In the genomic region with DNA sequence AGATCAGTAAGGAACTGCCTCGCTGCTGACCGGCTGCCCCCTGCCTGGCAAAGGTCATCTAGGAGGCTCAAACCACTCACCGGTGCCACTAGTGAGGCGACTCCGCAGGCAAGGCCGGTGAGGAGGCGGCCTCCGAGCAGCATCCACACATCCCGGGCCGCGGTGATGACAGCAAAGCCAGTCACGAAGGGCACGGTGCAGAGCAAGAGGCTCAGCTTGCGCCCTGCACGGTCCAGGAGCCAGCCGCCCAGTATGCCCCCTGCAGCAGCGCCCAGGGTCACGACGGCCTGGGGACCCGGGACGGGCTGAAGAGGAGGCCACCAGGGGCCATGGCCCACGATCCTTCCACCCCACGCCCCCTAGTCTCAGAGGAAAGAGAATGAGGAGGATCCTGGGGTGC, we compare ENCODE assay signal across 8 mouse cellular contexts. TPM values are rescaled to one million over a fixed set of nuclear protein-coding genes. Genes with fewer than 3 reads are reported as not detected.
DNase-seq lines count a peak whose midpoint lies in the region; ATAC-seq and TF ChIP-seq lines count a peak whose summit lies in the region.

No protein-coding gene starts in this region.

- WGBS in heart, embryonic 12.5 days, result under 1% methylated on average over 23 of the region's 23 CpGs
- under 1% methylated on average over 21 of the region's 23 CpGs for WGBS in hindbrain, embryonic 14.5 days

- H3K4me1 ChIP-seq in heart, embryonic 12.5 days (replicated peaks), result peaks cover 13% of the 10 kb centered on the region
- H3K4me1 ChIP-seq in ES-Bruce4 (ENCODE audit: control insufficient read depth, insufficient read depth, low read length), result no peaks in the 10 kb centered on the region
- peaks cover 7% of the 10 kb centered on the region; the same call in 1 of the 2 replicates for H3K4me1 ChIP-seq in cortical plate, adult 2 months (ENCODE audit: control insufficient read depth, insufficient read depth, low read length)
- H3K4me1 ChIP-seq in hindbrain, embryonic 14.5 days (replicated peaks; ENCODE audit: control insufficient read depth, insufficient read depth, low read length), result peaks cover 28% of the 10 kb centered on the region

- peaks cover 9% of the 10 kb centered on the region; the same call in 1 of the 2 replicates for H3K36me3 ChIP-seq in heart, embryonic 12.5 days
- no peaks in the 10 kb centered on the region for H3K36me3 ChIP-seq in ES-Bruce4 (ENCODE audit: control insufficient read depth, insufficient read depth, low read length, poor library complexity, severe bottlenecking)
- H3K36me3 ChIP-seq in hindbrain, embryonic 14.5 days (replicated peaks; ENCODE audit: control insufficient read depth, insufficient read depth), result peaks cover 4% of the 10 kb centered on the region; the same call in 1 of the 2 replicates

- no peaks in the 10 kb centered on the region for H3K27me3 ChIP-seq in heart, embryonic 12.5 days (replicated peaks)
- H3K27me3 ChIP-seq in ES-Bruce4 (ENCODE audit: control insufficient read depth, insufficient read depth, low read length, poor library complexity, severe bottlenecking), result no peaks in the 10 kb centered on the region
- H3K27me3 ChIP-seq in hindbrain, embryonic 14.5 days (ENCODE audit: control insufficient read depth, insufficient read depth, low read length), result no peaks in the 10 kb centered on the region

- peak overlapping the region; percentile 76 for H3K4me3 ChIP-seq in heart, embryonic 12.5 days
- peak overlapping the region; percentile 73 for H3K4me3 ChIP-seq in ES-Bruce4 (ENCODE audit: low read depth, low read length)
- peak overlapping the region; percentile 44 for H3K4me3 ChIP-seq in cortical plate, adult 2 months (ENCODE audit: insufficient read depth, low read length)
- peak overlapping the region; percentile 87 for H3K4me3 ChIP-seq in hindbrain, embryonic 14.5 days (replicated peaks; ENCODE audit: low read length)

- peak overlapping the region; percentile 83 for H3K4me2 ChIP-seq in heart, embryonic 12.5 days
- peak overlapping the region; percentile 98 for H3K4me2 ChIP-seq in hindbrain, embryonic 14.5 days (replicated peaks)

- peak; percentile 52; the same call in 1 of the 2 replicates for ATAC-seq in heart, embryonic 12.5 days (ENCODE audit: insufficient number of reproducible peaks, low FRiP score)
- peak; percentile 28 for ATAC-seq in hindbrain, embryonic 14.5 days (ENCODE audit: low FRiP score)

- no peak for TF ChIP-seq EP300 in ES-Bruce4 (IDR thresholded peaks at IDR 0.05; ENCODE audit: insufficient read depth, low read depth, low read length)

- H3K9ac ChIP-seq in heart, embryonic 12.5 days, result peak overlapping the region; percentile 75
- peak overlapping the region; percentile 85 for H3K9ac ChIP-seq in ES-Bruce4 (ENCODE audit: low read depth, poor library complexity, severe bottlenecking)
- H3K9ac ChIP-seq in hindbrain, embryonic 14.5 days, result peak overlapping the region; percentile 93

- no peak for DNase-seq in heart, adult 18-20 months
- DNase-seq in hindbrain, embryonic 14.5 days (ENCODE audit: low spot score), result no peak
- DNase-seq in lung, postnatal 4 days, result peak; percentile 34 to 44
- no peak for DNase-seq in adipocyte (ENCODE audit: low spot score)
- DNase-seq in right cerebral cortex, postnatal 25 days, result no peak

- TF ChIP-seq CTCF in ES-Bruce4 (IDR thresholded peaks at IDR 0.05; ENCODE audit: low read depth, low read length), result no peak
- TF ChIP-seq CTCF in cortical plate, adult 2 months (IDR thresholded peaks at IDR 0.05; ENCODE audit: extremely low read depth, insufficient read depth, low read length), result no peak

- no peak for TF ChIP-seq POLR2A in ES-Bruce4 (IDR thresholded peaks at IDR 0.05; ENCODE audit: insufficient read depth, low read length)
- TF ChIP-seq POLR2A in cortical plate, adult 2 months (IDR thresholded peaks at IDR 0.05; ENCODE audit: extremely low read depth, insufficient read depth, low read length), result no peak

- H3K27ac ChIP-seq in heart, embryonic 12.5 days (ENCODE audit: poor library complexity, severe bottlenecking), result peak overlapping the region; percentile 40; the same call in 1 of the 2 replicates
- no peak overlapping the region for H3K27ac ChIP-seq in ES-Bruce4 (ENCODE audit: insufficient read depth, low read length)
- H3K27ac ChIP-seq in cortical plate, adult 2 months (ENCODE audit: insufficient read depth, low read length), result no peak overlapping the region
- peak overlapping the region; percentile 77 for H3K27ac ChIP-seq in hindbrain, embryonic 14.5 days

- no peaks in the 10 kb centered on the region for H3K9me3 ChIP-seq in heart, embryonic 12.5 days (replicated peaks)
- H3K9me3 ChIP-seq in ES-Bruce4 (replicated peaks; ENCODE audit: control insufficient read depth, insufficient read depth, low read length, poor library complexity, severe bottlenecking), result no peaks in the 10 kb centered on the region
- H3K9me3 ChIP-seq in hindbrain, embryonic 14.5 days (ENCODE audit: control insufficient read depth, low read length), result no peaks in the 10 kb centered on the region

RNA-seq across cellular contexts. Expression of a gene that starts 0.6 kb away (rescaled TPM):
- polyA plus RNA-seq in heart, embryonic 12.5 days (2016; fragmentation: Nextera tagmentation; extraction: Ambion mirVana), result 19.7 and 20.0 TPM in 2 replicates
- total RNA-seq in heart, adult 18-20 months (2021), result 10 to 100 TPM; 15.0 to 17.3 TPM
- polyA plus RNA-seq in ES-Bruce4 (2011; ENCODE audit: insufficient read depth, insufficient read length, low read depth, missing spikeins), result 7.9 and 9.0 TPM in 2 replicates
- polyA plus RNA-seq in cortical plate, adult 2 months (2012; rRNA removed), result 47.5 TPM in 2 replicates
- 16.3 and 17.4 TPM in 2 replicates for polyA plus RNA-seq in hindbrain, embryonic 14.5 days (2014; fragmentation: Nextera tagmentation; extraction: Ambion mirVana)

RNA-seq across cellular contexts. Expression of a gene that starts 19.9 kb away (rescaled TPM):
- 11.1 and 11.8 TPM in 2 replicates for polyA plus RNA-seq in heart, embryonic 12.5 days (2016; fragmentation: Nextera tagmentation; extraction: Ambion mirVana)
- 10 to 100 TPM; 15.1 to 15.9 TPM for total RNA-seq in heart, adult 18-20 months (2021)
- 14.7 and 17.0 TPM in 2 replicates for polyA plus RNA-seq in ES-Bruce4 (2011; ENCODE audit: insufficient read depth, insufficient read length, low read depth, missing spikeins)
- polyA plus RNA-seq in cortical plate, adult 2 months (2012; rRNA removed), result 25.6 and 25.9 TPM in 2 replicates
- 20.2 and 22.4 TPM in 2 replicates for polyA plus RNA-seq in hindbrain, embryonic 14.5 days (2014; fragmentation: Nextera tagmentation; extraction: Ambion mirVana)

RNA-seq across cellular contexts. Expression of a gene that starts 19.9 kb away (rescaled TPM):
- 99.8 and 114 TPM in 2 replicates for polyA plus RNA-seq in heart, embryonic 12.5 days (2016; fragmentation: Nextera tagmentation; extraction: Ambion mirVana)
- 10 to 100 TPM; 66.0 to 72.2 TPM for total RNA-seq in heart, adult 18-20 months (2021)
- polyA plus RNA-seq in ES-Bruce4 (2011; ENCODE audit: insufficient read depth, insufficient read length, low read depth, missing spikeins), result 114 and 117 TPM in 2 replicates
- 484 and 506 TPM in 2 replicates for polyA plus RNA-seq in cortical plate, adult 2 months (2012; rRNA removed)
- polyA plus RNA-seq in hindbrain, embryonic 14.5 days (2014; fragmentation: Nextera tagmentation; extraction: Ambion mirVana), result 106 and 113 TPM in 2 replicates

Comparison
In these comparisons a context has a peak if more than half of its experiments do, and no peak if none do; other contexts are left out.
1. H3K27ac ChIP-seq: peak in heart, embryonic 12.5 days (single experiment) and hindbrain, embryonic 14.5 days (single experiment); none in ES-Bruce4 (single experiment) and cortical plate, adult 2 months (single experiment).
2. DNase-seq: peak in lung, postnatal 4 days (2 of 2); none in heart, adult 18-20 months (0 of 2), hindbrain, embryonic 14.5 days (single experiment), adipocyte (single experiment) and right cerebral cortex, postnatal 25 days (single experiment).
3. Peak in every context shown above with its lines, with median percentiles within 50 percentile points of each other: H3K4me3 ChIP-seq and H3K9ac ChIP-seq.